Mouse (Mus musculus) adrenal gland, adult (tissue): ENCODE measurements at regions not wholly inside any gene's neighbourhood (a gene's known extent, or its start where the extent isn't known, plus 50 kb on each side); places are given as distances from the start of the nearest gene placed in this dataset.

Experiments
- DNase-seq, 2 experiments: peaks; one replicate each; pipeline ENCODE4 v3.0.0; 2022 to 2023; ENCODE audit warnings: low spot score in 1 of 2; ENCODE audit not compliant: inconsistent age in 2 of 2

- no peak for DNase-seq
Measured at GRCm38 (mm10) chr5:45931252-45931651, 73.8 kb upstream of the Lcorl start.

GRCm38 (mm10) chr5:45925879-45926410, 68.5 kb upstream of the Lcorl start:
- no peak for DNase-seq

GRCm38 (mm10) chr5:45923907-45924594, 66.6 kb upstream of the Lcorl start:
- DNase-seq: no peak
